22 mouse cellular contexts compared by ENCODE assay signal in the genomic region with DNA sequence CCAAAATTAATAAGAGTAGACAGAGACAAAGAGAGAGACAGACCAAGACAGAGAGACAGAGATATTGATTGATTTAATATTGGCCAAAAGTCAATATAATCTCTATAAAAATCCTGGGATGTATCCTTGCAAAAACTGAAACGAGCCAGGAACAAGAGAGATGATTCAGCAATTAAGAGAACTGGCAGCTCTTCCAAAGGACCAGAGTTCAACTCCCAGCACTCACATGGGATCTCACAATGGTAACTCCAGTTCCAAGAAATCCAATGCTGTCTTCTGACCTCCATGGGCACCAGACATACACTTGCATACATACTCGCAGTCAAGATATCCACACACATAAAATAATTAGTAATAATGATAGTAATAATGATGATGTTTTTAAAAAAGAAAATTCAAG. TPM values are rescaled to one million over a fixed set of nuclear protein-coding genes. Genes with fewer than 3 reads are reported as not detected.
DNase-seq lines count a peak whose midpoint lies in the region; ATAC-seq and TF ChIP-seq lines count a peak whose summit lies in the region.
"Had no signal": no experiment of that assay in that cellular context is flagged by ENCODE, and none has a peak within 500 bp of the region (broad histone marks: within the 10 kb centered on the region; RNA-seq: fewer than 3 reads in every experiment).

No protein-coding gene starts in this region.

- no peak overlapping the region for H3K27ac ChIP-seq in liver, adult 2 months (replicated peaks; ENCODE audit: insufficient read depth, low read depth, low read length)
- no peak overlapping the region for H3K27ac ChIP-seq in liver, embryonic 12.5 days

- H3K36me3 ChIP-seq in liver, adult 2 months (ENCODE audit: control insufficient read depth, insufficient read depth, low read length) = no peaks in the 10 kb centered on the region
- H3K36me3 ChIP-seq in liver, embryonic 12.5 days = no peaks in the 10 kb centered on the region
- H3K36me3 ChIP-seq: G1E had no signal

- H3K79me2 ChIP-seq in liver, adult 2 months (ENCODE audit: control insufficient read depth, insufficient read depth, low read length) = no peaks in the 10 kb centered on the region

- H3K4me3 ChIP-seq in liver, adult 2 months (ENCODE audit: insufficient read depth, low read depth, low read length) = no peak overlapping the region
- no peak overlapping the region for H3K4me3 ChIP-seq in liver, embryonic 12.5 days

- DNase-seq in heart, adult 11 months = peak; percentile 31
- DNase-seq in heart, adult 9 months (ENCODE audit: low spot score in 2 of 2) = no peak
- DNase-seq in liver, adult 2 months (ENCODE audit: extremely low read depth, low read depth, low spot score) = peak; percentile 60
- peak; percentile 62 for DNase-seq in adipocyte (ENCODE audit: low spot score)
- DNase-seq in layer of hippocampus, postnatal 14 days (ENCODE audit: low spot score in 2 of 2) = no peak
- DNase-seq: adrenal gland, adult 2 months; adrenal gland, adult 8-10 months; adrenal gland, postnatal 10 days; adrenal gland, postnatal 14 days; adrenal gland, postnatal 25 days; adrenal gland, postnatal 36 days; B cell, adult 2 months; cerebellum, adult 11 months; cerebellum, adult 11-12 months; cerebellum, adult 18-20 months; cerebellum, adult 2 months had no signal

- no peaks in the 10 kb centered on the region for H3K4me1 ChIP-seq in liver, adult 2 months (ENCODE audit: control insufficient read depth, insufficient read depth, low read length)
- no peaks in the 10 kb centered on the region for H3K4me1 ChIP-seq in liver, embryonic 12.5 days

- H3K9me3 ChIP-seq in liver, embryonic 12.5 days (replicated peaks) = no peaks in the 10 kb centered on the region
- H3K9me3 ChIP-seq: G1E had no signal

- H3K9ac ChIP-seq in liver, adult 2 months (ENCODE audit: low read depth, low read length) = no peak overlapping the region
- H3K9ac ChIP-seq in liver, embryonic 12.5 days = no peak overlapping the region

- H3K4me2 ChIP-seq in liver, embryonic 12.5 days = no peak overlapping the region

- WGBS in liver, adult 2 months = 26% methylated on average over 2 of the region's 2 CpGs
- 46% methylated on average over 2 of the region's 2 CpGs for WGBS in liver, embryonic 12.5 days (ENCODE audit: insufficient replicate concordance)

- H3K27me3 ChIP-seq in liver, adult 2 months (ENCODE audit: control insufficient read depth, insufficient read depth, low read length) = no peaks in the 10 kb centered on the region
- H3K27me3 ChIP-seq in liver, embryonic 12.5 days (replicated peaks) = no peaks in the 10 kb centered on the region
- H3K27me3 ChIP-seq: CH12.LX, Patski had no signal

- TF ChIP-seq POLR2A in liver, adult 2 months (IDR thresholded peaks at IDR 0.05; ENCODE audit: extremely low read depth, insufficient read depth, low read length) = no peak

- ATAC-seq in liver, embryonic 12.5 days = no peak
- ATAC-seq: activated CD4-positive, CD25-positive, alpha-beta regulatory T cell, adult 4 months; CD4-positive, CD25-positive, alpha-beta regulatory T cell, adult 4 months; Patski had no signal

- TF ChIP-seq CTCF in liver, adult 2 months (IDR thresholded peaks at IDR 0.05; ENCODE audit: low read depth, low read length) = no peak

RNA-seq across cellular contexts. Expression of a gene that starts 8.9 kb away (rescaled TPM):
- total RNA-seq in liver, adult 2 months (2014; rRNA removed) = under 0.01 and 0.60 TPM in 2 replicates
- 0.07 and 0.12 TPM in 2 replicates for polyA plus RNA-seq in liver, adult 2 months (2012; rRNA removed)
- polyA plus RNA-seq in liver, embryonic 12.5 days (2016; fragmentation: Nextera tagmentation; extraction: Ambion mirVana) = 0.24 and 0.30 TPM in 2 replicates
- total RNA-seq in layer of hippocampus, postnatal 14 days (2021) = 100 to 1,000 TPM; 115 TPM

RNA-seq across cellular contexts. Expression of a gene that starts 45.9 kb away (rescaled TPM):
- total RNA-seq in liver, adult 2 months (2014; rRNA removed) = 2.7 and 3.5 TPM in 2 replicates
- polyA plus RNA-seq in liver, adult 2 months (2012; rRNA removed) = 1.3 and 2.2 TPM in 2 replicates
- 24.3 and 26.5 TPM in 2 replicates for polyA plus RNA-seq in liver, embryonic 12.5 days (2016; fragmentation: Nextera tagmentation; extraction: Ambion mirVana)
- total RNA-seq in layer of hippocampus, postnatal 14 days (2021) = 10 to 100 TPM; 25.6 to 30.8 TPM
- polyA plus RNA-seq: G1E had no signal

Comparison
In these comparisons a context has a peak if more than half of its experiments do, and no peak if none do; other contexts are left out.
1. DNase-seq: peak in heart, adult 11 months (single experiment), liver, adult 2 months (single experiment) and adipocyte (single experiment); none in heart, adult 9 months (0 of 2) and layer of hippocampus, postnatal 14 days (0 of 2).
2. RNA of a gene that starts 8.9 kb away (total RNA-seq): 115 TPM in layer of hippocampus, postnatal 14 days; under 0.01 to 0.60 TPM in liver, adult 2 months; every median in the first group is over 10 times any median in the second.